Mouse (Mus musculus) heart, embryonic 11.5 days (tissue): ENCODE data around the gene Scn5a. TPM values are rescaled to one million over a fixed set of nuclear protein-coding genes. Genes with fewer than 3 reads are reported as not detected.
A peak's percentile ranks its signal among the peaks of the same experiment; 100 is the strongest.

Experiments
- ATAC-seq: fragments of 200-750 bp; cut with Nextera tagmentation; replicated peaks from 2 replicates; pipeline ENCODE4 v1.8.0; 2017; ENCODE audit warnings: moderate library complexity; ENCODE audit not compliant: insufficient number of reproducible peaks, low FRiP score, low TSS enrichment
- H3K27ac ChIP-seq: fragments of 300-500 bp; sonication (generic); 2 replicates; pipeline ENCODE4 v1.5.1; 2014; ENCODE audit warnings: mild to moderate bottlenecking, low read depth, low read length
- H3K27me3 ChIP-seq: fragments of 300-500 bp; sonication (generic); 2 replicates; pipeline ENCODE4 v1.6.1; 2014; ENCODE audit warnings: mild to moderate bottlenecking, low read length, mixed read lengths; ENCODE audit not compliant: control insufficient read depth, insufficient read depth
- H3K36me3 ChIP-seq: fragments of 300-500 bp; sonication (generic); 2 replicates; pipeline ENCODE4 v1.6.1; 2014; ENCODE audit warnings: mild to moderate bottlenecking, low read length, moderate library complexity, mixed read lengths; ENCODE audit not compliant: control insufficient read depth, insufficient read depth
- H3K4me1 ChIP-seq: fragments of 300-500 bp; sonication (generic); 2 replicates; pipeline ENCODE4 v1.6.1; 2014; ENCODE audit warnings: low read length; ENCODE audit not compliant: control insufficient read depth, insufficient read depth
- H3K4me2 ChIP-seq: fragments of 300-500 bp; sonication (generic); 2 replicates; pipeline ENCODE4 v1.6.1; 2014; ENCODE audit warnings: mild to moderate bottlenecking, moderate library complexity
- H3K4me3 ChIP-seq: fragments of 300-500 bp; sonication (generic); 2 replicates; pipeline ENCODE4 v1.5.1; 2014; ENCODE audit warnings: low read depth, low read length
- H3K9ac ChIP-seq: fragments of 300-500 bp; sonication (generic); 2 replicates; pipeline ENCODE4 v1.6.1; 2014; ENCODE audit warnings: mild to moderate bottlenecking, low read depth, low read length, moderate library complexity
- H3K9me3 ChIP-seq: fragments of 300-500 bp; sonication (generic); replicated peaks from 2 replicates; pipeline ENCODE4 v1.6.1; 2016; ENCODE audit warnings: low read length; ENCODE audit not compliant: control insufficient read depth
- WGBS: fragments of 180-500 bp; shearing (Covaris S2); extraction: QIAGEN DNeasy Blood & Tissue Kit; methylation state at CpG from one replicate; pipeline ENCODE4 v1.1.7; 2014; ENCODE audit not compliant: insufficient replicate concordance; 5-methylcytosine and 5-hydroxymethylcytosine counted together
- polyA plus RNA-seq: library from polyadenylated mRNA; unstranded; fragments of >200 nt; fragmentation: Nextera tagmentation; extraction: Ambion mirVana; gene quantifications from 2 replicates; pipeline ENCODE4 v1.2.1, GENCODE M21; 2014

The Scn5a gene
- polyA plus RNA-seq, 1 experiment from 2014 or later: 8.0 TPM

- no peaks in the 10 kb centered on the region for H3K36me3 ChIP-seq
- ATAC-seq: no peak
- peak overlapping the region; percentile 11; the same call in 1 of the 2 replicates for H3K4me2 ChIP-seq
- H3K9ac ChIP-seq: no peak overlapping the region
- H3K4me1 ChIP-seq: peaks cover 40% of the 10 kb centered on the region
- WGBS: 47% methylated on average over 14 of the region's 14 CpGs
- H3K9me3 ChIP-seq: no peaks in the 10 kb centered on the region
- H3K27me3 ChIP-seq: peaks cover 63% of the 10 kb centered on the region
- H3K4me3 ChIP-seq: no peak overlapping the region
- no peak overlapping the region for H3K27ac ChIP-seq
These were observed 5.8 kb downstream of the Scn5a start for GRCm38 (mm10) chr9:119573009-119573408.

GRCm38 (mm10) chr9:119571411-119571888 lies 7.4 kb downstream of the Scn5a start:
- H3K27me3 ChIP-seq: peaks cover 57% of the 10 kb centered on the region
- H3K36me3 ChIP-seq: no peaks in the 10 kb centered on the region
- ATAC-seq: no peak
- H3K4me2 ChIP-seq: peak overlapping the region; percentile 40
- no peak overlapping the region for H3K4me3 ChIP-seq
- H3K27ac ChIP-seq: no peak overlapping the region
- H3K4me1 ChIP-seq: peaks cover 34% of the 10 kb centered on the region
- peak overlapping the region; percentile 2; the same call in 1 of the 2 replicates for H3K9ac ChIP-seq
- no peaks in the 10 kb centered on the region for H3K9me3 ChIP-seq
- 3% methylated on average over 15 of the region's 15 CpGs for WGBS

- 23% methylated on average over 9 of the region's 9 CpGs for WGBS
- H3K4me1 ChIP-seq: peaks cover 33% of the 10 kb centered on the region
- H3K9me3 ChIP-seq: no peaks in the 10 kb centered on the region
- peaks cover 56% of the 10 kb centered on the region for H3K27me3 ChIP-seq
- no peak for ATAC-seq
- H3K4me3 ChIP-seq: no peak overlapping the region
- H3K27ac ChIP-seq: no peak overlapping the region
- H3K9ac ChIP-seq: no peak overlapping the region
- no peak overlapping the region for H3K4me2 ChIP-seq
- no peaks in the 10 kb centered on the region for H3K36me3 ChIP-seq
These were observed 8.2 kb downstream of the Scn5a start for GRCm38 (mm10) chr9:119570652-119571051.

- Histone ChIP-seq H3K9me3 (no peaks in the 10 kb centered on the region), H3K4me1 (peaks cover 33% of the 10 kb centered on the region)
- WGBS: 75% methylated on average over 8 of the region's 8 CpGs
These were observed 10.1 kb downstream of the Scn5a start for GRCm38 (mm10) chr9:119568732-119569131.

GRCm38 (mm10) chr9:119567800-119568199 lies 11.0 kb downstream of the Scn5a start:
- no peak overlapping the region for H3K9ac ChIP-seq
- no peaks in the 10 kb centered on the region for H3K36me3 ChIP-seq
- peaks cover 31% of the 10 kb centered on the region for H3K4me1 ChIP-seq
- H3K9me3 ChIP-seq: no peaks in the 10 kb centered on the region
- peaks cover 34% of the 10 kb centered on the region for H3K27me3 ChIP-seq
- no peak overlapping the region for H3K4me2 ChIP-seq
- H3K27ac ChIP-seq: no peak overlapping the region
- no peak overlapping the region for H3K4me3 ChIP-seq
- 79% methylated on average over 5 of the region's 5 CpGs for WGBS
- no peak for ATAC-seq

More at GRCm38 (mm10) chr9:119568732-119569131, 10.1 kb downstream of the Scn5a start:
- H3K4me2 ChIP-seq: no peak overlapping the region
- no peak for ATAC-seq
- H3K27ac ChIP-seq: no peak overlapping the region
- H3K9ac ChIP-seq: no peak overlapping the region
- H3K36me3 ChIP-seq: no peaks in the 10 kb centered on the region
- no peak overlapping the region for H3K4me3 ChIP-seq
- H3K27me3 ChIP-seq: peaks cover 42% of the 10 kb centered on the region

- H3K9ac ChIP-seq: no peak overlapping the region
- peaks cover 28% of the 10 kb centered on the region for H3K4me1 ChIP-seq
- no peaks in the 10 kb centered on the region for H3K9me3 ChIP-seq
- H3K36me3 ChIP-seq: no peaks in the 10 kb centered on the region
- no peak overlapping the region for H3K27ac ChIP-seq
- 17% methylated on average over 10 of the region's 10 CpGs for WGBS
- H3K4me3 ChIP-seq: no peak overlapping the region
- ATAC-seq: no peak
- H3K4me2 ChIP-seq: no peak overlapping the region
- peaks cover 22% of the 10 kb centered on the region for H3K27me3 ChIP-seq
These were observed 12.6 kb downstream of the Scn5a start for GRCm38 (mm10) chr9:119566214-119566613.

GRCm38 (mm10) chr9:119564803-119565202 lies 14.0 kb downstream of the Scn5a start:
- Histone ChIP-seq H3K36me3 (no peaks in the 10 kb centered on the region), H3K9ac (no peak overlapping the region), H3K27ac (peak overlapping the region; percentile 18; the same call in 1 of the 2 replicates), H3K4me3 (no peak overlapping the region), H3K9me3 (no peaks in the 10 kb centered on the region), H3K4me2 (no peak overlapping the region), H3K27me3 (peaks cover 13% of the 10 kb centered on the region), H3K4me1 (peaks cover 35% of the 10 kb centered on the region)
- WGBS: 57% methylated on average over 6 of the region's 6 CpGs
- ATAC-seq: no peak

- no peak overlapping the region for H3K9ac ChIP-seq
- no peaks in the 10 kb centered on the region for H3K9me3 ChIP-seq
- H3K4me2 ChIP-seq: no peak overlapping the region
- peaks cover 12% of the 10 kb centered on the region; the same call in 1 of the 2 replicates for H3K27me3 ChIP-seq
- no peak overlapping the region for H3K27ac ChIP-seq
- peaks cover 35% of the 10 kb centered on the region for H3K4me1 ChIP-seq
- H3K4me3 ChIP-seq: no peak overlapping the region
- WGBS: 70% methylated on average over 6 of the region's 6 CpGs
- H3K36me3 ChIP-seq: no peaks in the 10 kb centered on the region
- ATAC-seq: no peak
These were observed 15.2 kb downstream of the Scn5a start for GRCm38 (mm10) chr9:119563617-119564016.

GRCm38 (mm10) chr9:119562256-119562655 lies 16.6 kb downstream of the Scn5a start:
- no peak overlapping the region for H3K27ac ChIP-seq
- 65% methylated on average over 12 of the region's 12 CpGs for WGBS

More at GRCm38 (mm10) chr9:119562256-119562655, 16.6 kb downstream of the Scn5a start:
- no peak overlapping the region for H3K4me2 ChIP-seq
- no peak overlapping the region for H3K9ac ChIP-seq
- H3K36me3 ChIP-seq: no peaks in the 10 kb centered on the region
- no peak overlapping the region for H3K4me3 ChIP-seq
- no peak for ATAC-seq
- no peaks in the 10 kb centered on the region for H3K9me3 ChIP-seq
- peaks cover 39% of the 10 kb centered on the region for H3K4me1 ChIP-seq
- peaks cover 12% of the 10 kb centered on the region; the same call in 1 of the 2 replicates for H3K27me3 ChIP-seq
